Mouse (Mus musculus): ENCODE results near the gene Prdm11.
A peak's percentile ranks its signal among the peaks of the same experiment; 100 is the strongest.

The Prdm11 gene

GRCm38 (mm10) chr2:93045129-93045817 lies 694 bp downstream of the Prdm11 start:
- peak; percentile 92 to 94 for DNase-seq

- DNase-seq: no peak
Observed at GRCm38 (mm10) chr2:93043449-93044157, 2.4 kb downstream of the Prdm11 start.

- DNase-seq: no peak
Observed at GRCm38 (mm10) chr2:93041470-93041869, 4.5 kb downstream of the Prdm11 start.

GRCm38 (mm10) chr2:93040841-93041240 lies 5.1 kb downstream of the Prdm11 start:
- DNase-seq: no peak

DNA sequence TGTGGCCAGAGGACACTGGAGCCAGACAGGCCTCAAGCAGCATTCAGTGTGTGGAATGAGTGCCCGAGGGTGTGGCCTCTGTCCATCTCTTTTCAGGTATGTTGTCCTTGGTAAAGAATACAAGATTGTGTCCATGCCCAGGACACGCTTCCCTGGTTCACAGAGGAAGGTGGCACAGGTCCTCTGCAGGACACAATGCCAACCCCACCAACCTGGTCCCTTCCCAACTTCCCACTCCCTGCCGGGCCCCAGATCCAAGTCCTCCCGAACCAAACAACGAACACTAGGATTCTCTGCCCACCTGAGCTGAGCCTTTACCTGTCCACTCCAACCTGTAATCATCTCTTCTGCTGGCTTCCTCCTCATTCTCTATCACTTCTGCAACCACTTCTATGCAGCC lies 6.3 kb downstream of the Prdm11 start:
- DNase-seq: no peak

DNA sequence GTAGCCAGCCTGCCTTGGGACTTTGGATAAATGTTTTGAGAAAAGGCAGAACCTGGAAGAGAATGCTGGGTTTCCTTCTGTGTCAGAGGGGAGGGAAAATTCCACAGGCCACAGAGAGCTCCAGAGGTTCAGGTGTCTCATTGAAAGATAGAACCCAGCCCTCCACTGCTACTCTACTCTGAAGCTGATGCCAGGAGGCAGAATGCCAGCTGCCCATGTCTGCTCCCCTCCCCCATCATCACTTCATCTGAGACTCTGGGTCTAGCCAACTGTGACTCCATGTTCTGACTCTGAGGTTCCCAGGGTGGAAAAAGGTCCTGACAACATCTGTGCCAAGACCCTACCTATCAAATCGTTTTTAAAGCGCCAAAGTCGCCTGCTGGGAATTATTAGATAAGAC lies 6.9 kb downstream of the Prdm11 start:
- DNase-seq: no peak

DNA sequence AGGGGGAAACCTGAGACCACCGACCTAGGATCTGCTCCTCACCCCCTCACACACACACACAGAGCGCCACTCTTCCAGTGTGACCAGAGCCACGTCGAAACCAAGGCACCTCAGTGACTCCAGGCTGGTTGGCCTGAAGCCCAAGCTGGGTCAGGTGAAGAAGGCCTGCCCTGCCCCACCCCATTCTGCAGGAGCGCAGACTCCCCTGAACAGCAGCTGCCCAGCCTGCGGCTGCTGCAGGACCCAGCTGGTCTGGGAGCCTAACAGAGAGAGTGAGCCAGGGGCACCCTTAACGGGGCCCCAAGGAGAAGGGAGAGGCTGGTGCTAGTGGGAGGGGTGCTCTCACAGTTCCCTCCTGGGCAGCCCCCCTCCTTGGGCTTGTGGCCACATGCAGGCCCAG lies 10.3 kb downstream of the Prdm11 start:
- DNase-seq: no peak

GRCm38 (mm10) chr2:93032651-93033050 lies 13.3 kb downstream of the Prdm11 start:
- no peak for DNase-seq

DNA sequence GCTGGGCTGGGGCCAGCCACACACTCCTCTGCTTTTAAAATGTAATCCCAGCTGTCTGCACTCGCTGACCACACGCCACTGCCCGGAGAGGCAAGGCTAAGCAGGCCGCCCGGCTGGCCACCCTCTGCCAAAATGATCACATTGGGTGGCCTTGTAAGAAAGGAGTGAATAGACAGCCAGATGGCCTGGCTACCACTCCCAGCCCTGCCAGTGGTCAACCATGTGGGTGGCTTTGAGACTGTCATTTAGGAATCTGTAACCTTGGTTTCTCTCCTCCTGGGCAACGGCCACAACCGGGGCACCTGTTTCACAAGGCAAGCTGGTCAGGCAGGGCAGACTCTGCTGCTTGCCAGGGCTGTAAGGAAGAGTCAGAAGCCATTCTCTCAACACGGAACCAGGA lies 13.9 kb downstream of the Prdm11 start:
- no peak for DNase-seq

DNA sequence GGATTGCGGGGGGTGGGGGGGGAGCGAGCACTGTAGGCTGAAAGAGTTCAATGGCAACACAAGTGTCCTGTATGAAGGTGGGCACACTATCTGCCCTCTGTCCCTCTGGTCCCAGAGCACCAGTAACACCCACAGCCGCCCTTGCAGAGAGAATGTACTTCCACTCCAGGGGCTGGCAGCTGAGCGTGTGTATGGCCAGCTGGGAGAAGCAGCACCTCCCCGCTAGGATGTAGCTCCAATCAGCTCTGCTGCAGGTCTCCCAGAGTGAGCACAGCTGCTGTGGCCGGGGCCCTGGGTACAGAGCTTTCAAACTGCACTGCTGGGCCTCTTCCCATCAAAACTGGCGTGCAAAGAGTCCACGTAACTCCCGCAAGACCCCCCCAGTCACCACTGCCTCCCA lies 14.9 kb downstream of the Prdm11 start:
- DNase-seq: no peak

DNA sequence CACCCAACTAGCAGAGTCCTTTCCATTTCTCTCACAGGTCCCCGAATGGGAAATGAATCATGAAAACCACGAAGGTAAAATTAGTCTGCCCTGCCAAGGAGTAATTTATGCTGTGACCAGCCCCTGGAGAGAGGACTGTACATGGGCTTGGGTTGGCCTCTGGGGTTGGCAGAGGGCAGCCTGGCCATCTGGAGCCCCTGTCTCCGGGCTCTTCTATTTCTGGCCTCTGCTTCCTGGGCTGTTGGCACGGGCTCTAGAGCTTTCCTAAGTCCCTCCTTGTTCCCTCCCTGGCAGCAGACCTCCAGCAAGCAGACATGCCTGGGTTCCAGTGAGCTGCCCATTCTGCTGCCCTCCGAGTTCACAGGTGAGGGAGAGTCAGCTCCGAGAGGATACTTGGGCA lies 15.9 kb downstream of the Prdm11 start:
- DNase-seq: no peak

DNA sequence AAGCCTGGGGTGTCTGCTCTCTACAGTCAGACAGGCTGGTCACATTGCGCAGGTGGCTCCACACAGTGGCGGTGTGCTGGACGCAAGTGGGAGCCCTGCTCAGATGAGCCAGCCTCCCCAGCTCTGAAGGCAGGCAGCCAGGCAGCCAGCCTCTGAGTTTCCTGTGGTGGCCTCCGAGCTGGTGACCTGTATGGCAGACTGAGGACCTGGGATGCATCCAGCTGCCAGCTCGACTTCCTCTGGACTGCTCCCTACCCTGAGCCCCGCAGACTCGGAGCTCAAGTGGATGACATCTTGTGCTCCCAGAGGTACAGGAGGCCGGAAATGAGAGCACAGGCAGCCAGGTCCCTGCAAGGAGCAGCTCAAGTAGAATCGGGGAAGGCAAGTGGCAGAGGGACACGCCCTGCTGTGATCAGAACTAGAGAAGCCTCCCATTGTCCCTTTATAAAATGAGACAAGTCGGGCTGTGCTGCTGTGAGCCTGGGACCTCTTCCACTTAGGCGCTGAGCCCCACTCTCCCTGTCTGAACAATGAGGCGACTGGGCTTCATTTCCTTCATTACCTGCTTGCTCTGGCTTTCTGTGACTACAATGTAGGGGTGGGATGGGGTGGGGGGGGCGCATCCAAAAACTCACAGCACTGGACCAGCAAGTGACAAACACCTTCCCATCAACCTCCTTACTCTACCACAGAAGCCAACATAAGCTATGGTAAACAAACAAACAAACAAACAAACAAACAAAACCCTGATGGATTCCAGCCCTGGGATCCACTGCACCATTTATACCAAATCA lies 16.5 kb downstream of the Prdm11 start:
- DNase-seq: peak in 1 of 2 experiments; percentile 12

GRCm38 (mm10) chr2:93028865-93029264 lies 17.1 kb downstream of the Prdm11 start:
- DNase-seq: no peak

- DNase-seq: no peak
Observed at GRCm38 (mm10) chr2:93027713-93028112, 18.3 kb downstream of the Prdm11 start.

DNA sequence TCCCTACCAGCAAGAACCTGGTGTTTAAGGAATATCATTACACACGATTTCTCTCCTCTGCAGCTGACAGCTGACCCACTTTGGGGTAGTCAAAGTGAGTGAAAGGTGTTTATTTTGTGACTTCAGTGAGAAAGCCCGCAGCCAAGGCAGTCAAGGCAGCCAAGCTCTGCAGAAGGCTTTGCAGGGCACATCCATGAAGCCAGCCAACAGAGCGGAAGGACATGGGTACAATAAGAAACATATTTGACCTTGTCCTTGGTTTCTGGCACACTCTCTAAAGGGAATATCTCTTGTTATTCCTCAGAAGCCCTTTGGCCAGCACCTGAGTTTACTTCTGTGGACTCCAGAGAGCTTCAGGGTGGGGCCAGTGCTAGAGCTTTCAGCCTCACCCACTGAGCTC lies 21.5 kb downstream of the Prdm11 start:
- no peak for DNase-seq

DNA sequence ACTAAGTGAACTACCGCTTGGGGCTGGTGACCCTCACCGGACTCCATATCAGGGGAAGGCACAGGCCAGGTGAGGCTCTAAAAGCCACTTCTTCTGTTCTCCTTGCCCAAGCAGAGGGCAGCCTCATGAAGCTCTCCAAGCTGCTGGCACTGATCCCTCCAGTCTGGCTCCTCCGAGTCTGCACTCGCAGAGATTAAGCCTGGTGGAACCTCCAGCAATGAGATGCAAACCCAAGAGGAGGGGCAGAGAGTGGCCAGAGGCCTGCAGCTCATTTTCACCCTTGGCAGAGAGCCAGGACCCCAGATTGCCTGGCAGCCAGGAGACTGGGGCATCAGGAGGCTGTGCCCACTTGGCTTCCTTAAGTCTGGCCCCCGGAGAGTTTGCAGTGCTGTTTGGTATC lies 27.1 kb downstream of the Prdm11 start:
- DNase-seq: no peak

GRCm38 (mm10) chr2:93017151-93017550 lies 28.8 kb downstream of the Prdm11 start:
- DNase-seq: no peak

- peak; percentile 32 to 35 for DNase-seq
Observed at GRCm38 (mm10) chr2:93015041-93015440, 30.9 kb downstream of the Prdm11 start.

- DNase-seq: peak; percentile 28 to 35
Observed at GRCm38 (mm10) chr2:93014093-93014937, 31.7 kb downstream of the Prdm11 start.

DNA sequence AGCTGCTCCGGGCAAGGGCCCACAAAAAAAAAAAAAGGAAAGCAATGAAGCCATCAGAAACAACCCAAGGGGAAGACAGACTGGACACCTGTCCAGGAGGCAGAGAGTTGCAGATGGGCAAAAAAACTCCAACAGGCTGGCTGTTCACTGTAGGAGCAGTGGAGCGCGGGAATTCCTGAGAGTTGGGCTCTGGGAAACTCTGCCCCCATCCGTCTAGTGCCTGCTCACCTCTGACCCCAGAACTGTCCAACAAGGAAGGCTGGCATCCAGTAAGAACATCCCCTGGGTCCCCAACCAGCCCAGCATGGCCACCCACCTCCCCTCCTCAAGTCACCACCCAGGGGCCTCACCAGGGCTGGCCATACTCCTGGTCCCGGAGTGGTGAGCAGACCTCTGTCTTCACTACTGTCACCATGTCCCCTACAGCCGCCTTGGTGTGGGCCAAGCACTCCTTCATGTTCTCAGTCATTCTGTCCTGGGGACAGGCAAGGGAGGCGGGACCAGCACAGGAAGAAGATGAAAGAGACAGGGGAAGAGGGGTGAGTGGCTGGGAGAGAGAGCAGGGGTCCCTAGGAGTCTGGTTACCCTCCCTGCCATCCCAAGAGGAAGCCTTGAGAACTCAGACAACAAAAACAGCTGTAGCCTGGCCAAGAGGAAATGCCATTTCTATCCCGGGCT lies 32.4 kb downstream of the Prdm11 start:
- DNase-seq: no peak

- no peak for DNase-seq
Observed at GRCm38 (mm10) chr2:93012976-93013375, 33.0 kb downstream of the Prdm11 start.

DNA sequence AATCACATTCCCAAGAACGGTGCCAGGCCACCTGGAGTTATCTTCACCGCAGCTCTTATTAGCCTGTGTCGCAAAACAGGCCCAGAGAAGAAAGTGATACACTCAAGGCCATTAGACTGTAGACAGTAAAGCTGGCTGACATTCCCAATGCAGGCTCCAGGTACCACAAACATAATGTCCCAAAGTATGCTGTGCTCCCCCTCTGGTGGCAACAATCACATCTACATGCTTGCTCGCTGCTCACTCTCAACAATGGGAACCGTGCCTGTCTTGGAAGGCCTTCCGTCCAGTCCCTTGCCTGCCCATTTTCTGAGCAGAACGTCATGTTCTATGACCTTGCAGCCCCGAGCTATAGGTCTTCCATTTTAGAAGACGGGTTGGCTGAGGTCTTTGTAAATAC lies 34.0 kb downstream of the Prdm11 start:
- DNase-seq: no peak
